Mouse (Mus musculus) heart, embryonic 12.5 days (tissue): ENCODE results near the gene Spdef. TPM values are rescaled to one million over a fixed set of nuclear protein-coding genes. Genes with fewer than 3 reads are reported as not detected.
A peak's percentile ranks its signal among the peaks of the same experiment; 100 is the strongest.

Source experiments
- ATAC-seq: fragments of 200-750 bp; cut with Nextera tagmentation; 2 replicates; pipeline ENCODE4 v1.8.0; 2017; ENCODE audit warnings: moderate TSS enrichment, moderate library complexity; ENCODE audit not compliant: insufficient number of reproducible peaks, low FRiP score
- H3K27ac ChIP-seq: fragments of 300-500 bp; sonication (generic); 2 replicates; pipeline ENCODE4 v1.5.1; 2016; ENCODE audit warnings: mild to moderate bottlenecking, moderate library complexity; ENCODE audit not compliant: poor library complexity, severe bottlenecking
- H3K27me3 ChIP-seq: fragments of 300-500 bp; sonication (generic); replicated peaks from 2 replicates; pipeline ENCODE4 v1.6.1; 2016; ENCODE audit warnings: mild to moderate bottlenecking, moderate library complexity
- H3K36me3 ChIP-seq: fragments of 300-500 bp; sonication (generic); 2 replicates; pipeline ENCODE4 v1.6.1; 2016; ENCODE audit warnings: mild to moderate bottlenecking, moderate library complexity
- H3K4me1 ChIP-seq: fragments of 300-500 bp; sonication (generic); replicated peaks from 2 replicates; pipeline ENCODE4 v1.6.1; 2016; ENCODE audit warnings: mild to moderate bottlenecking
- H3K4me2 ChIP-seq: fragments of 300-500 bp; sonication (generic); 2 replicates; pipeline ENCODE4 v1.6.1; 2016; ENCODE audit warnings: mild to moderate bottlenecking, moderate library complexity
- H3K4me3 ChIP-seq: fragments of 300-500 bp; sonication (generic); 2 replicates; pipeline ENCODE4 v1.5.1; 2016; ENCODE audit warnings: mild to moderate bottlenecking
- H3K9ac ChIP-seq: fragments of 300-500 bp; sonication (generic); 2 replicates; pipeline ENCODE4 v1.6.1; 2016; ENCODE audit warnings: mild to moderate bottlenecking, moderate library complexity
- H3K9me3 ChIP-seq: fragments of 300-500 bp; sonication (generic); replicated peaks from 2 replicates; pipeline ENCODE4 v1.6.1; 2016; ENCODE audit warnings: mild to moderate bottlenecking, moderate library complexity
- WGBS: fragments of 180-500 bp; shearing (Covaris S2); methylation state at CpG from one replicate; pipeline ENCODE4 v1.1.7; 2016; 5-methylcytosine and 5-hydroxymethylcytosine counted together
- polyA plus RNA-seq: library from polyadenylated mRNA; unstranded; fragments of >200 nt; fragmentation: Nextera tagmentation; extraction: Ambion mirVana; gene quantifications from 2 replicates; pipeline ENCODE4 v1.2.1, GENCODE M21; 2016

Gene Spdef
- polyA plus RNA-seq, 1 experiment from 2014 or later: 0.18 TPM

GRCm38 (mm10) chr17:27725011-27725410 lies 3.7 kb downstream of the Spdef start:
- H3K4me1 ChIP-seq: 0 out of 2 replicates have a peak, but pooled peaks cover 17% of the 10 kb centered on the region
- H3K4me3 ChIP-seq: no peak overlapping the region
- 54% methylated on average over 10 of the region's 10 CpGs for WGBS
- H3K36me3 ChIP-seq: no peaks in the 10 kb centered on the region
- no peak overlapping the region for H3K27ac ChIP-seq
- H3K4me2 ChIP-seq: no peak overlapping the region
- no peaks in the 10 kb centered on the region for H3K9me3 ChIP-seq
- peaks cover 49% of the 10 kb centered on the region for H3K27me3 ChIP-seq
- no peak for ATAC-seq
- H3K9ac ChIP-seq: no peak overlapping the region

DNA sequence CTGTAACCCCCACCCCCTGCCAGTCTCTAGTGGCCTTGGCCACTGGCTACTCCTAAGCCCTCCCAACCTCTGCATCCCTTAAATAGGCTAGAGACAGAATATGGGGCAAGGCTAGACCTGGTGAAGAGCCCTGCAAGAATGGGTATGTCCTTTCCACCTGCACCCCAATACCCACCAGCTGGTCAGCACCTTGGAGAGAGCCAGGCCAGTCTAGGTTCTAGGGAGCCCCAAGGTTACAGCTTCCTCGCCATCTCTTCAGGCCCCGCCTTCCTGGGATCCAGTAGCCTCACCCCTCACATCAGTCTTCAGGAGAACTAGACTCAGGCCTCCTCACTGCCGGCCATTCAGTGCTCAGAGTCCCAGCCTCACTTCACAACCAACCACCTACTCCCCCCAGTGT lies 4.4 kb downstream of the Spdef start:
- ATAC-seq: no peak
- H3K27ac ChIP-seq: no peak overlapping the region
- no peaks in the 10 kb centered on the region for H3K36me3 ChIP-seq
- H3K27me3 ChIP-seq: peaks cover 55% of the 10 kb centered on the region
- no peaks in the 10 kb centered on the region for H3K9me3 ChIP-seq
- H3K4me2 ChIP-seq: no peak overlapping the region
- WGBS: 7% methylated on average over 3 of the region's 3 CpGs
- H3K4me1 ChIP-seq: 0 out of 2 replicates have a peak, but pooled peaks cover 17% of the 10 kb centered on the region
- no peak overlapping the region for H3K4me3 ChIP-seq
- H3K9ac ChIP-seq: no peak overlapping the region

DNA sequence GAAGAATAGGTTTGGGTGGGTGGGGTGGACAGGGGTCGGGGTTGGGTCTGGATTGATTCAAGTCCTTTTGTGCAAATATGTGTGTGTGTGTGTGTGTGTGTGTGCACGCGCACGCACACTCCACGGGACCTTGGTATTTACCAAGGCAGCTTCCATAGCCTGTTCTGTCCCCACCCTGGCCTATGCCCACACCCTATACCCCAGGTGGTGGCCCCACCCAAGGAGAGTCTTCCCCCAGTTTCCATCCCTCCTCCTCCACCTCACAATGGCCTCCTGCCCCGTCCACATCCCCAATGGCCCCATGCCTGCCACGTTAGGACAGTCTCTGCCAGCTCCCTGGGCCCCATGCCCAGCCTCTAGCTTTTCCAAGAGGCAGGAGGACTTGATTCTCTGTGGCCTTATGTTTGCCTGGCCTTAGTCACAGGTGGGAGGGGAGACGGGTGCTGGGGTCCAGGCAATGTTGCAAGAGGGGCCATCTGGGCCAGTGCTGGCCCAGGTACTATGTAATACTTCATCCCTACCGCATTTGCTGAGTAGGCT lies 7.6 kb downstream of the Spdef start:
- H3K4me3 ChIP-seq: no peak overlapping the region
- no peak overlapping the region for H3K27ac ChIP-seq
- no peaks in the 10 kb centered on the region; the same call in 1 of the 2 replicates for H3K9me3 ChIP-seq
- H3K9ac ChIP-seq: no peak overlapping the region
- H3K36me3 ChIP-seq: no peaks in the 10 kb centered on the region
- H3K4me1 ChIP-seq: peaks cover 18% of the 10 kb centered on the region; the same call in 1 of the 2 replicates
- H3K27me3 ChIP-seq: peaks cover 81% of the 10 kb centered on the region
- no peak for ATAC-seq
- H3K4me2 ChIP-seq: no peak overlapping the region
- WGBS: 71% methylated on average over 9 of the region's 9 CpGs

GRCm38 (mm10) chr17:27720326-27720725 lies 8.4 kb downstream of the Spdef start:
- H3K9ac ChIP-seq: no peak overlapping the region
- no peak overlapping the region for H3K27ac ChIP-seq
- ATAC-seq: no peak
- H3K36me3 ChIP-seq: no peaks in the 10 kb centered on the region
- H3K4me1 ChIP-seq: peaks cover 13% of the 10 kb centered on the region; the same call in 1 of the 2 replicates
- H3K4me3 ChIP-seq: no peak overlapping the region
- no peaks in the 10 kb centered on the region; the same call in 1 of the 2 replicates for H3K9me3 ChIP-seq
- H3K4me2 ChIP-seq: no peak overlapping the region
- H3K27me3 ChIP-seq: peaks cover 75% of the 10 kb centered on the region
- 58% methylated on average over 9 of the region's 9 CpGs for WGBS

DNA sequence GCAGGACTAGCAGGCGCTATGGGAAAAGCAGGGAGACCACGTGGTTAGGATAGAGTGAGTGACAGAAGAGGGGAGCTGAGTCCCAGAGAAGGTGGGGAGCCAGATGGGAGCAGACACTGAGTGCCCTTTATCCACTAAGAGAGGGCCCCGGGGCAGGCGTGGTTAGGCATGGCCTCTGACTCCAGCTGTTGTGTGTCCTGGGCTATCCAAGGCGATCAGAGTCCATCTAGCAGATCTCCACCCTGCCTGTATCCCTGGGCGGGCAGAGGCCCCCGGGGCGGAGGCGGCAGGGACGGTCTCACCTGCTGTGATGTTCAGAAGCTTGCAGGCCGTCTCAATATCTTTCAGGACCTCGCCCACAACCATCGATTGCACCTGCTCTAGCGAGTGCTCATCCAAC lies 9.1 kb downstream of the Spdef start:
- ATAC-seq: no peak
- 55% methylated on average over 14 of the region's 14 CpGs for WGBS
- H3K4me1 ChIP-seq: peaks cover 7% of the 10 kb centered on the region; the same call in 1 of the 2 replicates
- peaks cover 72% of the 10 kb centered on the region for H3K27me3 ChIP-seq
- H3K27ac ChIP-seq: no peak overlapping the region
- H3K4me2 ChIP-seq: no peak overlapping the region
- H3K36me3 ChIP-seq: no peaks in the 10 kb centered on the region
- no peak overlapping the region for H3K4me3 ChIP-seq
- no peaks in the 10 kb centered on the region; the same call in 1 of the 2 replicates for H3K9me3 ChIP-seq
- no peak overlapping the region for H3K9ac ChIP-seq

DNA sequence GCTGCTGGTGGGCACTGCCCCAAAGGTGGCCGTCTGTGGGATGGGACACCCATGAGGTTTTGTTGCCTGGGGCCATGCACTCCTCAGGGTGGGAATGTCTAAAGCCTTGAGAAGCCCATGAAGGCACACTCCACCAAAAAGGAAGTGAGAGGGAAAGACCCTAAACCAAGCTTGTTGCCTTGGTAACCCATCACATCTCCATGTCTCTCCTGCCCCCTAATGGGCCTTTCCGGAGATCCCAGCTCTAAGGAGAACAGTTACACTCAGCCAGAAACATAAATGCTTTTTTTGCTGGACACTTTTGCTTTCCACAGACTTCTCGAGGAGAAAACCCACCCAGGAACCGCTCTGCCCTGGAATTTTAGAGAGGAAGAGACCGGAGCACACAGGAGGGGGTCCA lies 10.5 kb downstream of the Spdef start:
- H3K9ac ChIP-seq: no peak overlapping the region
- peaks cover 68% of the 10 kb centered on the region for H3K27me3 ChIP-seq
- peaks cover 7% of the 10 kb centered on the region; the same call in 1 of the 2 replicates for H3K4me1 ChIP-seq
- no peaks in the 10 kb centered on the region for H3K36me3 ChIP-seq
- no peak overlapping the region for H3K4me2 ChIP-seq
- H3K27ac ChIP-seq: no peak overlapping the region
- 64% methylated on average over 5 of the region's 5 CpGs for WGBS
- no peaks in the 10 kb centered on the region; the same call in 1 of the 2 replicates for H3K9me3 ChIP-seq
- ATAC-seq: no peak
- no peak overlapping the region for H3K4me3 ChIP-seq

- H3K4me3 ChIP-seq: peak overlapping the region; percentile 30
- H3K9me3 ChIP-seq: no peaks in the 10 kb centered on the region; the same call in 1 of the 2 replicates
- no peak overlapping the region for H3K27ac ChIP-seq
- H3K36me3 ChIP-seq: no peaks in the 10 kb centered on the region
- 3% methylated on average over 16 of the region's 16 CpGs for WGBS
- H3K9ac ChIP-seq: no peak overlapping the region
- ATAC-seq: peak; percentile 29; the same call in 1 of the 2 replicates
- H3K27me3 ChIP-seq: peaks cover 76% of the 10 kb centered on the region
- peak overlapping the region; percentile 58 for H3K4me2 ChIP-seq
- peaks cover 7% of the 10 kb centered on the region; the same call in 1 of the 2 replicates for H3K4me1 ChIP-seq
Observed at GRCm38 (mm10) chr17:27716804-27717203, 12.0 kb downstream of the Spdef start.

GRCm38 (mm10) chr17:27712832-27713231 lies 15.9 kb downstream of the Spdef start:
- 83% methylated on average over 1 of the region's 1 CpGs for WGBS
- ATAC-seq: no peak
- H3K4me2 ChIP-seq: no peak overlapping the region
- H3K36me3 ChIP-seq: no peaks in the 10 kb centered on the region
- no peaks in the 10 kb centered on the region; the same call in 1 of the 2 replicates for H3K9me3 ChIP-seq
- peaks cover 58% of the 10 kb centered on the region for H3K27me3 ChIP-seq
- H3K4me3 ChIP-seq: no peak overlapping the region
- H3K4me1 ChIP-seq: peaks cover 17% of the 10 kb centered on the region
- no peak overlapping the region for H3K9ac ChIP-seq
- no peak overlapping the region for H3K27ac ChIP-seq

GRCm38 (mm10) chr17:27709650-27710049 lies 19.1 kb downstream of the Spdef start:
- H3K9ac ChIP-seq: no peak overlapping the region
- H3K9me3 ChIP-seq: 0 out of 2 replicates have a peak, but pooled peaks cover 4% of the 10 kb centered on the region
- WGBS: 72% methylated on average over 5 of the region's 5 CpGs
- no peak overlapping the region for H3K4me2 ChIP-seq
- H3K4me1 ChIP-seq: peaks cover 9% of the 10 kb centered on the region; the same call in 1 of the 2 replicates
- H3K27me3 ChIP-seq: peaks cover 62% of the 10 kb centered on the region
- ATAC-seq: no peak
- H3K27ac ChIP-seq: no peak overlapping the region
- H3K4me3 ChIP-seq: no peak overlapping the region
- no peaks in the 10 kb centered on the region for H3K36me3 ChIP-seq

DNA sequence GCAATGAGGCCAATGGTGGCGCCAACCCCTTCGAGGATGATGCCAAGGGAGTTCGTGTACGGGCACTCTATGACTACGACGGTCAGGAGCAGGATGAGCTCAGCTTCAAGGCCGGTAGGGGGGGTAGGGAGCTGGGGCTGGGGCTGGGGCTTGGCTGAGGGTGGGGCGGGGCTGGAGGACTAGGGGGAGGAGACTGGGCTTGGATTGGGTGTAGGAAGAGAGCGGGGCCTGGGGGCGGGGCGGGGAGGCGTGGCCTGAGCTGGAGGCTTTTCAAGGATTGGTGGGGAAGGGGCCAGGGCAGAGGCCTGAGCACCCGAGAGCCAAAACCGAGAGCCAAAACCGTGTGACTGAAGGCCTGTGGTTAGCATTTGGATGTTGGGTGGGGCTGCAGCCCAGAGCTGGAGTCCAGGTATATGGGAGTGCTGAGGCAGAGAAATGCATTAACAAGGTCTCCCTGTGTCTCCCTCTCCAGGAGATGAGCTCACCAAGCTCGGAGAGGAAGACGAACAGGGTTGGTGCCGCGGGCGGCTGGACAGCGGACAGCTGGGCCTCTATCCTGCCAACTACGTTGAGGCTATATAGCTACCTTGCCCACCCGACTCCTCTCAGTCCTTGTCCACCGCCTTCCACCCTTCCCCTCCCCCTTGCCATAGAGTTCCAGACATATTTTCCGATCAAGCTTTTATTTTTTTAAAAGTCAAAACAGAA lies 20.6 kb downstream of the Spdef start:
- Histone ChIP-seq H3K27me3 (peaks cover 61% of the 10 kb centered on the region), H3K36me3 (no peaks in the 10 kb centered on the region), H3K9ac (peak overlapping the region; percentile 34; the same call in 1 of the 2 replicates), H3K4me1 (peaks cover 9% of the 10 kb centered on the region; the same call in 1 of the 2 replicates), H3K9me3 (0 out of 2 replicates have a peak, but pooled peaks cover 4% of the 10 kb centered on the region), H3K4me2 (peak overlapping the region; percentile 62), H3K27ac (no peak overlapping the region), H3K4me3 (peak overlapping the region; percentile 33)
- 3% methylated on average over 25 of the region's 25 CpGs for WGBS
- ATAC-seq: peak; percentile 87

- H3K27me3 ChIP-seq: peaks cover 61% of the 10 kb centered on the region
- H3K9ac ChIP-seq: no peak overlapping the region
- ATAC-seq: no peak
- H3K4me3 ChIP-seq: no peak overlapping the region
- 0 out of 2 replicates have a peak, but pooled peaks cover 4% of the 10 kb centered on the region for H3K9me3 ChIP-seq
- no peak overlapping the region for H3K27ac ChIP-seq
- peaks cover 13% of the 10 kb centered on the region for H3K4me1 ChIP-seq
- H3K36me3 ChIP-seq: no peaks in the 10 kb centered on the region
- 21% methylated on average over 10 of the region's 10 CpGs for WGBS
- H3K4me2 ChIP-seq: no peak overlapping the region
Observed at GRCm38 (mm10) chr17:27705661-27706060, 23.1 kb downstream of the Spdef start.
